Mouse (Mus musculus) adrenal gland, postnatal 25 days (tissue): ENCODE measurements around the gene Eno2. TPM values are rescaled to one million over a fixed set of nuclear protein-coding genes. Genes with fewer than 3 reads are reported as not detected.

Experiments used
- DNase-seq: peaks from one replicate; pipeline ENCODE4 v3.0.0; 2021; ENCODE audit warnings: mixed read lengths
- total RNA-seq: library from RNA; stranded (reverse); gene quantifications from 2 replicates; pipeline ENCODE4 v1.2.3, GENCODE M21; 2021

Gene Eno2
- total RNA-seq, 1 experiment from 2014 or later: 17.6 TPM

DNA sequence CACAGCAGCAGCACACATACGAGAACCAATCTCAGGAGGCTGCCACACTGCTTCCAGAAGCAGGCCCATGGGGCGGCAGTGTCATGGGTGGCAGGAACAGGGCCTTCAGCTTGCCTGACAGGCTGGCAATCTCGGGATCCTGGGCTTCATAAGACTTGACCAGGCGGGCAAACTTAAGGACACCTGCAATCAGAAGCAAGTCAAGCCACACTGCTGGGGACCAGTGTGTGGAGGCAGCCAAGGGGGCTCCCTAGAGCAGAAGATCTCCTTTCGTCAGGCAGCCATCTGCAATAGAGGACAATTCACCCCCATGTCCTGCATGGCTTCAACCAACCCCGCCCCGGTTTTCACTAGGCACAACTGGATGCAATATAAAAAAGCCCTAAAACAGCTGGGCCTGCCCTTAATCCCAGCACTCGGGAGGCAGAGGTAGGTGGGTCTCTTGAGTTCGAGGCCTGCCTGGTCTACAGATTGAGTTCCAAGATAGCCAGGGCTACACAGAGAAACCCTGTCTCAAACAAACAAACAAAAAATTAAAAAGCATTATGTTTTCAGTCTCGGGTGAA is 30.2 kb downstream of the Eno2 start:
- DNase-seq: no peak

DNA sequence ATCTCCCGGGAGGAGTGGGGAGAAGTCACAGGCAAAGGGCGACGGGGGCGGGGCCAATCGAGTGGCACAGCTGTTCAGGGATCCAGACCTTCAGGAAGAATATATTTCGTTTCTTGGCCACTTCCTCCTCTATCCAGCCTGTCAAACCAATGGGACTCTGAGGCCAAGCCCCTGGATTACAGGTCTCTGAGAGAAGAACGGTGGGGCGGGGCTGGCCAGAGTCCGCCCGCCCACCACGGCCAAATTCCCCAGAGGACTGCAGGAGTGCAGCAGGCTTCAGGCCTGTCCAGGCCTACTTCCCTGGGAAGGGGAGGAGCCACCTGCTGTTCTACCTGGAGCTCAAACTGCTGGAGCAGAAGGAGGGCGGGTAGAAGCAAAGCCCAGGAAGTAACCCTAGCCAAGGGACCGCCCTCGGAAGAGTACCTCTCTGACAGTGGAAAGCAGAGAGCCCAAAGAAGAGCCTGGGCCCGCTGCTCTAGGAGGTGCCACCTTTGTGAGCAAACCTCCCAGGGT is 30.9 kb downstream of the Eno2 start, which contains the start of gene Ptpn6:
Gene Ptpn6 (minus strand): TSS at position 204 of the 513 bp plus-strand sequence.
- DNase-seq: no peak

DNA sequence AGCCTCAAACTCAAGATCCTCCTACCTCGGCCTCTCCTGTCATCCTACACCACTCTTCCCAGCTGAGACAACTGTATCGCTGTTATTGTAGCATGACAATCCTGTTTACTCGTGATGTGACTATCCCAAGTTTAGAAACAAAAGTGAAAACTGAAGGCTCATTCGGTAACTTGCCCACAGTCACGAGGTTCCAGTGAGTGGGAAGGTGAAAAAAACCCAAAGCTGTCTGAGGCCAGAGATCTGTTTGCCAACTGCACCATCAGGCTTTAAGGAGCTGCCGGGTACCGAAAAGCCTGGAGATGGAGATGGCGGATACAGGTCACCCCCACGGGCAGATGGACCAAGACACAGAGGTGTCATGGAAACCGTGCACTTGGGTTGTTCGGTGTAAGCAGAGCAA is 32.4 kb downstream of the Eno2 start:
- DNase-seq: no peak

DNA sequence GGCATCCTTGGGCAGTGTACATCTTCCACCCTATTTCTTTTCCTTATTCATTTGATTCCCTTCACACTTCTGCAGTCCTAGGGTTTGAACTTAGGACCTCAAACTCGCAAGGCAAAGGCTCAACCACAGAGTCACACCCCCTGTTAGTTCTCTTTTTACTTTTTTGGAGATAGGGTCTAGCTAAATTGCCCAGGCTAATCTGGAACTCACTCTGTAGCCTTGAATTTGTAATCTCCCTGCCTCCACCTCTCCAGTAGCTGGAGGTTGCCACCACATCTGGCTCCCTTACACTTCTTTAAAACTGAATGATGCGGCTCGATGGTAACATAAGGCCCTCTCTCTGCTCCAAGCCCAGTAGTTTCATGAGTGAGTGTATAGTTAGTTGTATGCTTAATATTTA is 35.1 kb downstream of the Eno2 start:
- DNase-seq: no peak

DNA sequence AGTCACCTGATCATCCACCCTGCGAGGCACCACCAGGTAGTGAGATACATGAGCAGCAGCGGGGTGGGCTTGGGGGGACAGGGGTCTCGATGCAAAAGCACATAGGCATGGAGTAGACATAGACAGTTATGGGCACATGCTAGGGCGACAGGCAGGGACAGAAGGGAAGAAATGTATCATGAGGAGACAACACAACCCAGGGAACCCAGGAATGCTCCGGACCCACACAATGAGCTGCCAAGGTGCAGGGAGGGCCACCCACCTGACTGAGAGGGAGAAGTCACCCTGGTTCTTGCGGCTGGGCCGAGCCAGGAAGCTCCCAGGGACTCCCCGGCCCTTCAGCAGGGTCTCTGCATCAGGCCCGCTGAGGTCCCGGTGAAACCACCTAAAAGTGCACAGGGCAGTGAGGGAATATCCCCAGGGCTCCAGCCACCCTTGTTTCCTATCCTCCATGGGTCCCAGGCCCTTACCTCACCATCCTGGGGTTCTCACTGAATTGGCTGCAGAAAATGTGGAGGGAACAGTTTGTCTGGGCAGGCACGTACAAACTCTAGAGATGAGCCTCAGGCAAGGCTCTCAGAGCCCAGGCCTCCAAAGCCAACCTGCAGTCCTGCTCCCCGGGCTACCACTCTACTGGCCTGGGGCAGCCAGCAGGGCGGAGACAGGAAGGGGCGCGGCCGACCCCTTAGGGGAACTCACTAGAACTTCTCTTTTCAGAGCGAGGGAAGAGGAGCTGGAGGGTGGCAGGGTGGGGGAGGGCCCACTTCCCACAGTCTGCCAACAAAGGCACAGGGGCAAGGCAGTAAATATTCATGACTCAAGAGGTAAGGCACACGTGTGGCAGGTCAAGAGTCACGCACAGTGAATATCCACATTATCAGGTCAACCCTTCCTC is 36.8 kb downstream of the Eno2 start:
- no peak for DNase-seq

DNA sequence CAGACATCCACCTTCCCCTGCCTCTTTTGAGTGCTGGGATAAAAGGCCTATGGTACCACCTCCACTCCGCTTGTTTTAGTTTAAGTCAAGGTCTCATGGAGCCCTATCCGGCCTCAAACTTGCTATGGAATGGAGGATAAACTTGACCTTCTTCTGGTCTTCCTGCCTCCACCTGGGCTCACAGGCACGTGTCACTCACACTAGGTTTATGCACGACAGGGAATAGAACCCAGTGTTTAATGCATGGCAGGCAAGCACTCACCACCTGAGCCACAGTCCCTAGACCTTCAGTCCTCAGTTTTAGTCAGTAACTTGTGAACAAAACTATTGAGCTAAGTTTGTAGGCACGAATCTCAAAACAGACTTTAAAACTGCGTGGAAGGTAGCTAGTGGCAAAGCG is 38.4 kb downstream of the Eno2 start:
- no peak for DNase-seq

DNA sequence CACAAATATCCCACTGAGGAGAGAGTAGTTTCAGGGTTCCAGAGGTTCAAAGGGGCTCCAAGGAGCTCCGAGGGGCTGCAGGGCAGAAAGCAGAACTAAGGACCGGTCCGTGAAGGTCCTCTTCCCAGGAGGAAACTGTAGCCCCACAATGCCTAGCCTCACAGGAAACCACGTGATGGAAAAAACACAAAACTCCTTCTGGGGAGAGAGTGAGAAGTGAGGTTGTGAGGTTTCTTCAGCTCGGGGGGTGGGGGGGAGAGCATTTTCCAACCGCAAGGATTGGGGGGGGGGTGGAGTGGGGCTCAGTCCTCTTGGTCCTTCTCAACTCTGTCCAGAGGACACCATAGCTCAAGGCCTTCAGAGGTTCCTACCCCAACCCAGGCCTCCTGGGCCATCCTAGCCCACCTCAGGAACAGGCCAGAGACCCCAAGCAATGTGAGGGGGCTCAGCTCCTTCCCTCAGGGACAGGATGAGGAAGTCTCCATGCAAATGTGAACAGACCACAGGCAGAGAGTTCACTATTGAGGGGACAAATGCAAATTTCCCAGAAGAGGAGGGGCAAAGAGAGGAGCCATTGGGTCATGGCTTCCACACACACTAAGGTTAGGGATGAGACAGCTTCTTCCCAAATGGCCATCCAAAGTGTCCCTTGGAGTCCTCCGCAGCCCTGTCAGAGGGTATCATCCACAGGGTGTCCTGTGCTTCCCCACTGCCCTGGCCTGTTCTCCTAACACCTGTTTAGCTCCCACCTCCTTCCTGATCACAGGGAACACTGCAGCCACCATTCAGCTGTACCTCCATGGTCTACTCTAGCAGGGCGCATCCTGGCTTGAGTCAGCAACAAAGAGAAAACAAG is 39.4 kb downstream of the Eno2 start:
- no peak for DNase-seq

DNA sequence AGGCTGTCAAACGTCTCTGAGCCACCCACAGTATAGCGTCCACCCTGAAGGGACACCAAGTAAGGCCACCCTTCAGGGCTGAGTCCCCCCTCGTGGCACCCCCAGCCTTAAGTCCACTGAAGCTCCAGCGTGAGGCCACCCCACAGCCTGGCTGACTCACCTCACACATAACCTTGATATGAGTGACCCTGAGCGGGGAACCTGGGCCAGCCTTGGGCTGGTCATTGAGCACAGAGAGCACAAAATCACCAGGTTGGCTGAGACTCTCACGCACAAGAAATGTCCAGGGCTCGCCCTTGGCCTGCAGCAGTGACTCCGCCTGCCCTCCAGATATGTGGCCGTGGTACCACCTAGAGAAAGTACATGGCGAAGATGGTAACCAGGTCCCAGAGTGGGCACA is 40.9 kb downstream of the Eno2 start:
- peak; percentile 48 for DNase-seq

DNA sequence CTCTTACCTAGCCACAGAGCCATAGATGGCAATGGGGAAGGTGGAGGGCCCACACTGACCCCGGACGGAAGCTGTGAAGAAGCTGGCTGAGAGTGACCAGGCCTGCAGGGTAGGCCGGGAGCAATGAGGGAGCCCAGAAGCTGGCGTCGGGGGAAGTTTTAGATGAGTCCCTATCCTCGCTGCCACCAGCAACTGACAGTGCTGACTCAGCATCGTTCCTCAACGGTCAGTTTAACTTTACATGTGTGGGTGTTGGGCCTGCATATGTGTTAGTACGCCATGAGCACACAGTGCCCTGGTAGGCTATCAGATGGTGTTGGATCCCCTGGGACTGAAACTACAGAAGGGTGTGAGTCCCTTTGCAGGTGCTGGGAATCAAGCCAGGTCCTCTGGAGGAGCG is 45.0 kb downstream of the Eno2 start:
- DNase-seq: no peak

DNA sequence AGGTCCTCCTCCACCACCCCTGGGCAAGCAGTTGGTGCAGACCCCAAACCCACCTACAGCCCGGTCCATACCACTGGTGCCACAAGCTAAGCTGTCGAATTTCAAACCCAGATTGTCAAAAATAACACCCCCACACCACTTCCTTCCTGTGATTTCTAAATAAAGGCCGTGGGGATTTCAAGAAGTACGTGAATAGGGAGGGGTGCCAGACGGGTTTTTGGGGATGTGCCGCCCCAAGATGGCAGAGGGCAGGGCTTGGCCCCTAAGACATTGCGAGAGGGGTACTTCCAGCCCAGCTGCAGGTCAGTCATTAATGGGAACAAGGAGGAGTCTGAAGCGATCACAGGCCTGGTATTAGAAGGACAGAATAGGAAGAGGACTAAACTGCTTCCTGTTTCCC is 45.9 kb downstream of the Eno2 start:
- DNase-seq: no peak

DNA sequence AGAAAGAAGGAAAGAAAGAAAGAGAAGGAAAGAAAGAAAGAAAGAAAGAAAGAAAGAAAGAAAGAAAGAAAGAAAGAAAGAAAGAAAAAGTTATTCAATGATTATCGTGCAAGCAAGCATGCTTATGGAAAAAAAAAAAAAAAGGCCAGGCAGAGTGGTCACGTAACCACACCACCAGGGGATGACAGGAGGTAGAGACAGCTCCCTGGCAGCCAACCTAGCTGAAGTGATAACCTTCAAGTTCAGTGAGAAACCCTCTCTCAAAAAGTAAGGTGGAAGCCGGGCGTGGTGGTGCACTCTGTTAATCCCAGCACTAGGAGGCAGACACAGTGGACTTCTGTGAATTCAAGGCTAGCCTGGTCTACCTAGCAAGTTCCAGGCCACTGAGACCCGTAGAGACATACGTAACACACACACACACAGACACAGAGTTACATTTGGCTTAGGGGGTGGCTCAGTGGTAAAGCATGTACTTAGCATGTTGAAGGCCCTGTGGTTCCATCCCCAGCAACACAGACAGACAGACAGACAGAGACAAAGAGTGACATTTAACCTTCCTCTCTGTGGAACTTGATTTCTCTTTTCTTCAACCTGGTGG is 46.5 kb downstream of the Eno2 start:
- DNase-seq: no peak

DNA sequence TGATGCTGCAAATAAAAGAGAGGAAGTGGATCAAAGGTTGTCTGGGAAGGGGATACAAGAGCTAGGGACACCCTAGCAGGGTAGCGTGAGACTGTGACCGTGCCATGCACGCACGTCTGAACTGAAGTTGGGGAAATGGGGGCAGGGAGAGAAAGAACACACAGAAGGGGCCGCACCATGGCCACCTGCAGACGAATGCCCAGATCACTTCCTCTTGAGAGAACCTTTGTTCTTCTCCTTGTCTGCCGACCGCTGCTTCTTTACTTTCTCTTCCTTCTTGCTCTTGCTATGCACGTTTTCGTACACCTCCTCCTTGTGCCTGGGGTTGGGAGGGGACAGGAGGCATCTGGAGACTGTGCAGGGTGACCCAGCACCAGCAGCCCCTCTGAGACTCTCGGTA is 48.6 kb downstream of the Eno2 start:
- DNase-seq: no peak

DNA sequence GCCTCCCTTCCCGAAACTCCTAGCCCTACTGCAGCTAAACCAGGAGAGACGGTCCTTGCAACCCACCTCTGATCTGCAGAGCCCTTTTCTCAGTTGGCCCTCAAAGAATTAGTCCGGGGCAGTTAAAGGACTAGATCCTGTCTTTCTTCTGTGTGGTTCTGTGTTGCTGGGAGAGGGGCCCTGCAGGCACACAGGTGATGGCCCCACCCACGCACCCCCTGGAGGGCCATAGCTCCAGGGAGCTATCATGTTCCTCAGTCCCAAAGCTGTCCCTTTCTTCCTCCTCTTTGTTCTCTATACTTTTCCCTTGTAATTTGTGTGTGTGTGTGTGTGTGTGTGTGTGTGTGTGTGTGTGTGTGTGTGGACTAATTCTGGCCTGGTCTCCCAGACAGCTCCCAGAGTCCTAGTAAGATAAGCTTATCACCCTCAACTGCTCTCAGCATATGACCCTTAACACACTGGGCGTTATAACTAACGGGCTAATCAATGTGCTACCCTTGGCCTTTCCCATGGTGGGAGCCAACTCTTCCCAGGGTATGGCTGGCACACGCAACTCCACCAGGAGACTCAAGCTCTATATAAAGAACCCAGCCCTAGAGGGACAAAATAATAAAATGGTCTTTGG is 50.0 kb downstream of the Eno2 start:
- DNase-seq: no peak

DNA sequence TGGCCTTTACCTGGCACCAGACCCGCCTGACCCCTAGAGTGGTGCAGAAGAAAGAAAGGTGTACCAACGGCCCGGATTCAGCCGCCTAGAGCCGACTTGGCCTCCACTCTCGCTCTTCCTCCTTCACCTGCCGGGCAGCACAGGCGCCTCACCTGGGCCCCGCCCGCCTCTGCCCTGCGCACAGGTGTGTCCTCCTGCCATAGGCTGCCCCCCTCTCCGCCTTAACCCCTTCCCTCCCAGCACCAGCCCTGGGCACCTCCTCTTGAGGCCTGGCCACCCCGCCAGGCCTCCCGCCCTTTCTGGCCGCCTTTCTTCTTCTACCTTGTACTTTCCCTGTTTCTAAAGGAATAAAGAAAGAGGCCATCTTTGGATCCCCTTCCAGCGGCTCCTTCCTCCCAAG is 50.8 kb downstream of the Eno2 start:
- no peak for DNase-seq

DNA sequence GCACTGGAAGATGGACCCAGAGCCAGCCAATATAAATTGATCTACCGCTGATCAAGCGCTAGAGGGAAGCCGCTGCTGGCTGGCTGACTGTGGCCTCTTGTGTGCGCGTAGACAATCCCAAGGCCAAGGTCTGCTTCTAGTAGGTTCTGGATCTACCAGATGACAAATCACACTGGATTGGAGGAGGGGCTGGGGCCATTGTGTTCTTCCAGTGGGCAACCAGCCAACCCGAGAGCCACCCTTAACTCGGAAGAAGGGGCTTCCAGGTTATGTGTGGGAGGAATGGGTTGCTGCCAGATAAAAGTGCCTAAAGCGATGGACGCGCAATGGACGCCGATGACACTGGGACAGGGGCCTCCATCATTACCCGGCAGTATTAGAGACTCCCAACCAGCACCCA is 51.5 kb downstream of the Eno2 start:
- no peak for DNase-seq

DNA sequence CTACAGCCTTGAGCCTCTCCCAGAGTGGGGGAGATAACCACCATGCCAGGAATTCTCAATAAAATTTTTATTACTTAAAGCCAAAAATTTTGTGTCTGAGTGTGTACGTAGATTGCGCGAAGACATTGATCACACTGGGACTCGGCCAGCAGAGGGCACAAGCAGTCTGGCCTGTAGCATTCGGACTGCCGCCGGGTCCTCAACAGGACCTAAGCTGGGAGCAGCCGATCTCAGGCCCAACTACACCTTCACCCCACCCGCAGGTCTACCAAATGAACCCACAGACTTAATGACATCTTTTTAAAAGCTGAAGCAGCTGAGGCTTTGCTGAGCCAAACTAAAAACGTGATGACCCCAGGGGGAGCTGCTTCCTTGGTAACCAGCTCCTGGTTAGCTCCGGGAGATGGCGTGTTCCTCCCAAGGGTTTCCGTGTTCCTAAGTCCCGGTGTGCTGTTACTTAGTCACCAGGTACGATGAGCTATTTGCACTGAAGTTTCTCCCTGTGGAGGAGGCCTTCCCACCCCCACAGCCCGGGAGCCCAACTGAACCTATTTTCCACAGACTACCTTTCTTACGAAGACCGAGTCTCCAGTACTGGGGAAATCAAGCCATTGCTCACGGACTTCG is 52.5 kb downstream of the Eno2 start:
- peak; percentile 52 for DNase-seq

DNA sequence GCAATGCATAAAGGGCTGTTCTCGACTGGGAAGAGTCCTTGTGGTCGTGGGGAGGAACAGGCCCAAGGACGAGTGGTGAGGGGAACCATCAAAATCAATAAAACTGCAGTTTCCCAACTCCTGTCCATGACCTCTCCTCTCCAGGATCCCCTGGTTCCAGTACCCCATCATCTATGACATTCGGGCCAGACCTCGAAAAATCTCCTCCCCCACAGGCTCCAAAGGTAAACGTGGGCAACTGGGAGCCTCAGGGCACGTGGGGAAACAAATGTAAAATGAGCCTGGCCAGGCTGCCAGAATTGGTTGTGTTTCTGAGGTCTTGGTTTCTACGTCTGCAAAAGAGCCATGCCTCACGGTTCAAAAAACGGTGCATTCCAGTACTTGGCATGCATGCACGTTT is 56.6 kb downstream of the Eno2 start:
- no peak for DNase-seq

DNA sequence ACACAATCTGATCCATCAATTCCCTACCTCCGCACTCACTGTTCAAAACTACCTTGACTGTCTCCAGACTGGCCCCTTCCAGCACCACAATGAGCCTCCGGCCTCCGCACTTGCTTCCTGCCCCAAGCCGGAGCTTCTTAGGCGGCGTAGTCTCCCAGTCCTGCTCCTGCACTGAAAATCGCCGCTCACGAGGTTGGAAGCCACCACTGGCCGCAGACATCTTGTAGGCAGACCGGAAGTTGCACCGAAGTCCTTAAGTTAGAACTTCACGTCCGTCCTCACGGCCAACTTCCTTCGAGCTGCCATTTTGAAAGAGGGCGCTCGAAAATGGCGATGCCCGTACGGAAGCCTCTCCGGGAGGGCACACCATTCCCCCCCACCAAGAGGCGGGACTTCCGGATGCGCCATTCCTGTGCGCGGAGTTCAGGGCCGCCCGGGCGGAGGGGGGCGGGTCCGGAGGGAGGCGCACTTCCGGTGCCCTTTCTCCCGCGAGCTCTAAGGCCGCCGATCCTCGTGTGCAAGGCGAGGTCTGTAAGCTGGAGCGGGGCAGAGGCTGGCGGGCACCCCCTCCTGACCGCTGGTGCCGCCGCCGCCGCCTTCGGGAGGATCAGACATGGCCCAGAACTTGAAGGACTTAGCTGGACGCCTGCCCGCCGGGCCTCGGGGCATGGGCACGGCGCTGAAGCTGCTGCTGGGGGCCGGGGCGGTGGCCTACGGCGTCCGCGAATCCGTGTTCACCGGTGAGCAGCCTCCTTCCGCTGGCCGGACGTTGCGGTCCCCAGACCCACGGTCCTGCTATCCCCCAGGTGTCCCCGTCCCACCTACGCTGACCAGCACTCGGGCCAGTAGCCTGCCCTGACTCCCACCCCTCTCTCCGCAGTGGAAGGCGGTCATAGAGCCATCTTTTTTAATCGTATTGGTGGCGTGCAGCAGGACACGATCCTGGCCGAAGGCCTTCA is 57.4 kb downstream of the Eno2 start, which contains the start of the genes Emg1 and Phb2:
Gene Emg1 (minus strand): TSS at position 355 of the 959 bp plus-strand sequence.
Gene Phb2 (plus strand): TSS at position 513 of the 959 bp plus-strand sequence.
- peak; percentile 98 for DNase-seq
